11 mouse cellular contexts compared by ENCODE assay signal in the genomic region with DNA sequence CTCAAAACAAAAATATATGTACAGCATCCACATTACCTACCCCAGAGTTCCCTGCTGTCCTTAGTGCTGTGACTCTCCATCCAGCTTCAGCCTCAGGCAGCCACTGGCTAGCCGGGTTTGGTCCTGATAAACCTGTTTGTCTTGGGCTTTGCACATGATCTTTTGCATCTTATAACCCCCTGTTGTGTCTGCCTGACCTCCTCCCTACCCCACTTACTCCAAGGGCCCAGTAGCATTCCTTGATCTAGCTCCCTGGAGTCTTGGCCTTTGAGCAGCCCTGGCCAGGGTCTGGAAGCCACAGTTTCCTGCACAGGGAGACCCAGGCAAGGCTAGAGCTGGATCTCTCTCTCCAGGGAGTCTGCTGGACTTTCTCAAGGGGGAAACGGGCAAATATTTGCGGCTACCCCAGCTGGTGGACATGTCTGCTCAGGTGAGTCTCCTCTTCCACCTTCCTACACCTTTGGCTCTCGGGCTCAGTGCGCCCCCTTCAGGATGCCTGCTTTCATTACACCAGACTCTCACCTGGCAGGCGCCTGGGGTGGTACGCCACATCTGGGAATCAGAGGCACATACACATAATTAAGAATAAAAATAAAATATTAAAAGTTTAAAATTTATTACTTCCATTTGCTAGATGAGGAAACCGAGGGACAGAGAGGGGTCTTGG. TPM values are rescaled to one million over a fixed set of nuclear protein-coding genes. Genes with fewer than 3 reads are reported as not detected.
DNase-seq lines count a peak whose midpoint lies in the region; ATAC-seq and TF ChIP-seq lines count a peak whose summit lies in the region.
"Had no signal": no experiment of that assay in that cellular context is flagged by ENCODE, and none has a peak within 500 bp of the region (broad histone marks: within the 10 kb centered on the region; RNA-seq: fewer than 3 reads in every experiment).

No protein-coding gene starts in this region.

- H3K9me3 ChIP-seq in kidney, postnatal 0 days (replicated peaks; ENCODE audit: low read length) = no peaks in the 10 kb centered on the region
- H3K9me3 ChIP-seq in heart, embryonic 11.5 days (replicated peaks; ENCODE audit: control insufficient read depth, low read length) = no peaks in the 10 kb centered on the region
- H3K9me3 ChIP-seq: embryonic facial prominence, embryonic 13.5 days; megakaryocyte, embryonic 14.5 days; stomach, embryonic 15.5 days had no signal

- no peak overlapping the region for H3K4me3 ChIP-seq in kidney, postnatal 0 days (replicated peaks; ENCODE audit: low read depth, low read length)
- H3K4me3 ChIP-seq in heart, embryonic 11.5 days (ENCODE audit: low read depth, low read length) = no peak overlapping the region
- H3K4me3 ChIP-seq: embryonic facial prominence, embryonic 13.5 days; megakaryocyte, embryonic 14.5 days; stomach, embryonic 15.5 days had no signal

- H3K27me3 ChIP-seq in kidney, postnatal 0 days (ENCODE audit: insufficient read depth, low read length) = no peaks in the 10 kb centered on the region
- H3K27me3 ChIP-seq in heart, embryonic 11.5 days (ENCODE audit: control insufficient read depth, insufficient read depth, low read length) = no peaks in the 10 kb centered on the region
- H3K27me3 ChIP-seq: embryonic facial prominence, embryonic 13.5 days; stomach, embryonic 15.5 days had no signal

- no peak overlapping the region for H3K4me2 ChIP-seq in kidney, postnatal 0 days (ENCODE audit: low read length)
- H3K4me2 ChIP-seq in heart, embryonic 11.5 days = no peak overlapping the region
- H3K4me2 ChIP-seq: embryonic facial prominence, embryonic 13.5 days; stomach, embryonic 15.5 days had no signal

- peaks cover 22% of the 10 kb centered on the region for H3K4me1 ChIP-seq in kidney, postnatal 0 days (replicated peaks; ENCODE audit: insufficient read depth, low read length)
- peaks cover 37% of the 10 kb centered on the region for H3K4me1 ChIP-seq in heart, embryonic 11.5 days (ENCODE audit: control insufficient read depth, insufficient read depth, low read length)

- no peak overlapping the region for H3K9ac ChIP-seq in kidney, postnatal 0 days (ENCODE audit: low read depth, low read length)
- no peak overlapping the region for H3K9ac ChIP-seq in heart, embryonic 11.5 days (ENCODE audit: low read depth, low read length)
- H3K9ac ChIP-seq: embryonic facial prominence, embryonic 13.5 days; stomach, embryonic 15.5 days had no signal

- ATAC-seq in kidney, postnatal 0 days (replicated peaks; ENCODE audit: low FRiP score, low read depth) = no peak
- ATAC-seq in heart, embryonic 11.5 days (replicated peaks; ENCODE audit: insufficient number of reproducible peaks, low FRiP score, low TSS enrichment) = no peak

- peak; percentile 35 to 42 for DNase-seq in cerebellum, postnatal 25 days
- no peak for DNase-seq in cerebellum, postnatal 4 days (ENCODE audit: low spot score in 2 of 2)
- DNase-seq in right cerebral cortex, postnatal 14 days = peak; percentile 12
- DNase-seq in right cerebral cortex, adult 18-20 months = no peak
- no peak for DNase-seq in kidney, postnatal 0 days (ENCODE audit: low spot score)
- DNase-seq in thymus, postnatal 25 days = peak; percentile 40
- DNase-seq in frontal cortex, postnatal 14 days (ENCODE audit: low spot score in 2 of 2) = no peak

- peaks cover 28% of the 10 kb centered on the region for H3K36me3 ChIP-seq in kidney, postnatal 0 days (ENCODE audit: insufficient read depth, low read length)
- H3K36me3 ChIP-seq in heart, embryonic 11.5 days (ENCODE audit: control insufficient read depth, insufficient read depth, low read length) = peaks cover 10% of the 10 kb centered on the region

- 72% methylated on average over 8 of the region's 8 CpGs for WGBS in kidney, postnatal 0 days
- 64% methylated on average over 8 of the region's 8 CpGs for WGBS in heart, embryonic 11.5 days (ENCODE audit: insufficient replicate concordance)

- TF ChIP-seq CTCF in kidney, postnatal 0 days (IDR thresholded peaks at IDR 0.05; ENCODE audit: low read depth) = peak; percentile 66

- no peak overlapping the region for H3K27ac ChIP-seq in kidney, postnatal 0 days
- no peak overlapping the region for H3K27ac ChIP-seq in heart, embryonic 11.5 days (ENCODE audit: low read depth, low read length)
- H3K27ac ChIP-seq: embryonic facial prominence, embryonic 13.5 days; stomach, embryonic 15.5 days had no signal

RNA-seq across cellular contexts. Expression of gene Src, which starts 50.0 kb away (rescaled TPM):
- polyA plus RNA-seq in kidney, postnatal 0 days (2015; fragmentation: Nextera tagmentation; extraction: Ambion mirVana) = 14.0 TPM in 2 replicates
- 4.7 and 6.2 TPM in 2 replicates for polyA plus RNA-seq in heart, embryonic 11.5 days (2014; fragmentation: Nextera tagmentation; extraction: Ambion mirVana)

Comparison
In these comparisons a context has a peak if more than half of its experiments do, and no peak if none do; other contexts are left out.
1. DNase-seq: peak in cerebellum, postnatal 25 days (2 of 2), right cerebral cortex, postnatal 14 days (single experiment) and thymus, postnatal 25 days (single experiment); none in cerebellum, postnatal 4 days (0 of 2), right cerebral cortex, adult 18-20 months (single experiment), kidney, postnatal 0 days (single experiment) and frontal cortex, postnatal 14 days (0 of 2).